Mouse (Mus musculus): ENCODE data around the gene Slc36a2. TPM values are rescaled to one million over a fixed set of nuclear protein-coding genes. Genes with fewer than 3 reads are reported as not detected.
"Not testable (repeated sequence)": the region's sequence is repeated elsewhere in the genome, so short reads cannot be mapped to it uniquely, and the experiment has no call there.

The Slc36a2 gene
- total RNA-seq, 2 experiments from 2014 or later = 0.10 TPM; not detected in 1

DNA sequence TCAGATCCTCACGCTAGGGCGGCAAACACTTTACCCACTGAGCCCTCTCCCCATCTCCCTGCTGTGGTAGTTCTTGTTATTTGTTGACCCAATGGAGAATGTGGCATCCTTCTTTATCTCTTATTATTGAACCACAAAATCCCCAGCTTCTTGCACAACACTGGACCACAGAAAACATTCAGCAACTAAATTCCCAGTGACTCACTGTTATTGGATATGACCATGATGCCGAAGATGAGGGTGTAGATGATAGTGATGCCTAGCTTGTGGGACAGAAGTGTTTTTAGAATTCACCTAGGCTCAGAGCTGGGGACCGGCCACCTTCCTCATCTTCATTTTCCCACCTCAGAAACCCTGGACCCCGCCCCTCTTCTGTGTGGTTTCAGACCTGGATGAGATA is 50.0 kb downstream of the Slc36a2 start:
- DNase-seq (ENCODE audit: extremely low spot score in 1 of 2, low spot score in 1 of 2) = no peak

DNA sequence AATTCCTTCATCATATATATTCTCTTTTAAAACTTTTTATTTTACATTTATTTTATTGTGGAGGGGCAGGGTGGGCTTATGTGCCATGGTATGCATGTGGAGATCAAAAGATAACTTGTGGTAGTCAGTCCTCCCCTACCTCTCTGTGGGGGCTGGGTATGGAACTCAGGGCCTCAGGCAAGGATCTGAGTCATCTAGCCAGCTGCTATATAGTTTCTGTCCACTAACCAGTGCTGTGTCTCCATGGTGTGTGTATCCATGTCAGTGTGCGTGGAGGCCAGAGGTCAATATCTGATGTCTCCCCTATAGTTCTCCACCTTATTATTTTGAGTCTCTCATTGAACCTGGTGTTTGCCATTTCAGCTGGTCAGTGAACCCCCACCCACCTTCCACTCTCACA is 50.5 kb downstream of the Slc36a2 start:
- no peak for DNase-seq (ENCODE audit: extremely low spot score in 1 of 2, low spot score in 1 of 2)

DNA sequence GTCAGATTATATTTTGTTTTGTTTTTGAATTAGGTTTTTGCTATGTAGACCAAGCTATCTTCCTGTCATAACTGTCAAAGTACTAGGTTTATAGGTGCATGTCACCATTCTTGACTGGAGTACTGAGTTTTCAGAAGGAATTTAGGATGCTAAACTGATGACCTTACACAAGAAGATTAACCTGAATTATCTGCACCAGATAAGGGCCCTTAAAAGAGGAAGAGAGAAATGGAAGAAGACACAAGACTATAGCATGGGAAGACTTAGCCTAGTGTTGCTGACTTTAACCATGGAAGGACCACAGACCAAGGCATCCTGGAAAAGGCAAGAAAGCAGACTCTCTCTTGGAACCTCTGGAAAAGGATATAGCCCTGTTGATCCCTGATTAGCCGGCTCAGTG is 51.7 kb downstream of the Slc36a2 start:
- no peak for DNase-seq (ENCODE audit: extremely low spot score in 1 of 2, low spot score in 1 of 2)

DNA sequence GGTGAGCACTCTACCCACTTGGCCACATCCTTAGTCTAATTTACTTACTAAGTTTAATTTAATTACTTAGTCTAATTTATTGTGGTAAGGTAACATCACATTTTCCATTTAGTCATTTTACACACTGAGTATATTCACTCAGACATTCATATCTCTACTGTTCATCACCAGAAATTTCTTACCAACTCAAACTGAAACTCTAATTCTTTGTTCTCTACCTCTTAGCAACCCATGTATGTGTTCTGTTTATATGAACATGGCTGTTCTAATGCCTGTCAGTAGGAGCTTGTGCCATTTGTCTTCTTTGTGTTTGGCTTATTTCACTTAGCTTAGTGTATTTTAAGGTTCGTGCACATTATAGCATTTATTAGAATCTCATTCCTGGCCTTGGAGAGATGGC is 52.9 kb downstream of the Slc36a2 start:
- no peak for DNase-seq (ENCODE audit: extremely low spot score in 1 of 2, low spot score in 1 of 2)

DNA sequence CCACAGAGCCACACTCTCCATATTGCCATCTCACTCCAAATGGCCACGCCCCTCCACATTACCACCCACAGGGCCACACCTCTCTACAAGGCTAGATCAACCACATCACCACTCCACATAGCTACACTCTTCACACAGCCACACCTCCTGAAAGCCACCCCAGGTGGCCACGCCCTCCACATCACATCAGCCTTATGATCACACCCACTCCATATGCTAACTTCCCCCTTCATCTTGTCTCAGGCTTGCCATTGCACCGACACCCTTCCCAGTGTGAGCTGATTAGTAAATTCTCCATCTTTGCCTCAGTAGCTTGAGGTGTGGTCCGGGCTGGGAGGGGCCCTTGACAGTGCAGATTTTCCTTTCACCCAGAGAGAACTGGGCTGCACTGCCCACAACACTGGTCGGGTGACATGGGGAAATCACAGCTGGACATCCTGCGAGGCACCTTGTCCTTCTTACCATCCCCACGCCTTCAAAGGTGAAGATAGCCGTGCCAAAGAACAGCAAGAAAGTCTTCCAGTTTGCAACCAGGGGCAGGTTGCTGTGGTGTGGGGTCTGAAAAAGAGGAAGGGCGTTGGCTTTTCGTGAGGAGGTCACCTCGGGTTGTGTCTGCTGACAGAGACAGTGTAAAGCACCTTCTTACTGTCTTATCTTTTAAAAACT is 53.7 kb downstream of the Slc36a2 start:
- no peak for DNase-seq (ENCODE audit: extremely low spot score in 1 of 2, low spot score in 1 of 2)

DNA sequence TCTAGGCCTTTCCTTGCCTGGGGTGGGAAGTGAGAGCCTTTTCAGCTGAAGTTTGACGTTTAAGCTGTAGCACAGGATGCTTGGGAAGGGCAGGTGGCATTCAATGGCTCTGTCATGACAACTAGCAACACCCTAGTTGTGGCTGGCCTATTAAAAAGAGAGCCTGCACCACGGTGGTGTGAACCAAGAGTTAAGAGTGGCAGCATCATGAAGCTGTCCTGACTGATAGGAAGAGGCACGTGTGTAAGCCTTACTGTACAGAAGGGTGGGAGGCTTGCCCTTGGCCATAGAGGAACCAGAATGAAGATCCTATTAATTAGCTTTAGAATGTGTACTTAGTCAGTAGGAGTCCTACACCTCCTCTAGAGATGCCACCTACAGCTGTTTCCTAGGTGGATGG is 56.5 kb downstream of the Slc36a2 start:
- no peak for DNase-seq (ENCODE audit: extremely low spot score in 1 of 2, low spot score in 1 of 2)

DNA sequence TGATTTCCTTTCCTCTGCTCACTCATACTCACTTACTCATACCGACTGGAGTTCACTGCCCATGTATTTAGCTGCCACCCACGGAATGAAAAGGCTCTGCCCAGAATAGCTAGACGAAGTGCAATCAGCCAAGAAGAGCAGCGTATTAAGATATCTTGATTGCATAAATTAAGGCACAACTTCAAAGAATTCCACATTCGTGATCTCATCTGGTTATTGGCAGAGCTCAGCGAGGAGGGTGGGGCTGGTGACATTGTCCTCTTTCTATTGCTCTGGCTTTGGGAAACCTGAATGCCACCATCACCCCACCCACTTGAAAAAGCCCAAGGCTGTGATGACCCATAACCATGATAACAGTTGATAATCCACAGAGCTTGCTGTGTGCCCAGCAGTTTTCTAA is 56.9 kb downstream of the Slc36a2 start:
- no peak for DNase-seq (ENCODE audit: extremely low spot score in 1 of 2, low spot score in 1 of 2)

DNA sequence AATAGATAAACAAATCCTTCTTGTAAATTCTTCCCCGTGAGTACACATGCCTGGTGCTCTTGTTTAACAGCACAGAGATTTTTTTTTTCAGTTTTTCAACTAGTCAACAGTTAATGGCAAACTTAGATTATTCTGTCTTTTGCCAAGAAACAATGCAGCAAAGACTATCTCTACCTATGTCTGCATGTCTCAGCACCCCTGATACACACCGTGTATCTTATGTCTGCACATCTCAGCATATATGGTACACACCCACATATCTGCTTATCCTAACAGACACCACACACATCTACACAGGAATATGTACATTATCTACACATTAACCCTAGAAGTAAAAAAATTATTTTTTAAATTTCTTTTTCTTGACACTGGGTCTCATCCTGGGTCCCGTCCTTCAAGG is 58.2 kb downstream of the Slc36a2 start:
- DNase-seq (ENCODE audit: extremely low spot score in 1 of 2, low spot score in 1 of 2) = no peak

DNA sequence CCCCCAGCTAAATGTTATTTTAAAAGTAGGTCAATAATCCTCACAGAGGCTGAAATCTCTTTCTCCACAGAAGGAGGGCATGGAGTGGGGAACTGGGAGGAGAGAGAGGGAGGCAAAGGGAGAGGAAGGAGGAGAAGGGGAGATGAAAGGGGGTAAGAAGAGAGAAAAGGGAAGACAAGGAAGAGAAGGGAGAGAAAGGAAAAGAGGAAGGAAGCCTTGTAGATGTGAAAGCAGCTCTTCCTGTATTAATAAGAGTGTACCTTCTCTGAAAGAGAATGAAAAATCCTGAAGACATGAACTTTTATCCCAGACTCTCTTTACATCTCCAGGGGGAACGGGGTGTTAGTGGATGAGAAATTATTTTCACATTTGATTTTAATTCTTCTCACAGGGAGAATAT is 63.4 kb downstream of the Slc36a2 start:
- DNase-seq (ENCODE audit: extremely low spot score in 1 of 2, low spot score in 1 of 2) = no peak

DNA sequence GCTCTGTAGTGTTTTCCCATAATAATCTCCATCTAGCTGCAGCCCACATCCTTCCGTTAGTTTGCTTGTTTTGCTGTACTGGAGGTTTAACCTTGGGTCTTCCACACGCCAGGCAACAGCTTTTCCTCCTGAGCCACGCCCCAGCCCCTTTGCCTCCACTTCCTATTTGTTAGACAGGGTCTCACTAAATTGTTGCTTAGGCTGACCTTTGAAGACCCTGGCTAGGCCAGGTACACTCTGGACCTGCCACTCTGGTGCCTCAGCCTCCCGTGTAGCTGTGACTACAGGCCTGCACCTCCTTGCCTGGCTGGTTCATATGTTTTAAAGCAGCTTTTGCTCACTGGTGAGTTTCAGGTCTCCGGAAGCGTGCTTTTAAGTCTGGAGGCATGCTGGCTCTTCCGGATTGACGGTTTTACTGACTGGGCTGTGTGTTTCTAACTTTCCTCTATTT is 64.0 kb downstream of the Slc36a2 start:
- DNase-seq (ENCODE audit: extremely low spot score in 1 of 2, low spot score in 1 of 2) = no peak

DNA sequence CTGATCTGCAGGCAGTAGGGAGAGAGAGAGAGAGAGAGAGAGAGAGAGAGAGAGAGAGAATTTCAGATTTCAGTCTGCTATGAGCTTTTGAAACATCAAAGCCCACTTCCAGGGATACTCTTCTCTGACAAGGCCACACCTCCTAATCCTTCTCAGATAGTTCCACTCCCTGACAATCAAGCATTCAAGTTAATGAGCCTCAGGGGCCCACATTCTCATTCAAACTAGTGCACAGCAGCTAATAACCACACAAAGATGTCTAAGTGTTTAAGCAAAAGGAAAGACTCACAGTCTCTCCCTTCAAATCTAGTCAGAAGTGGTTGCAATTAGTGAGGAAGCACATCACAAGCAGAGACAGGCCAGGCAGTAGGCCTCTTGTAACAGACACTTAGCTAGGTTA is 64.6 kb downstream of the Slc36a2 start:
- no peak for DNase-seq (ENCODE audit: extremely low spot score in 1 of 2, low spot score in 1 of 2)

DNA sequence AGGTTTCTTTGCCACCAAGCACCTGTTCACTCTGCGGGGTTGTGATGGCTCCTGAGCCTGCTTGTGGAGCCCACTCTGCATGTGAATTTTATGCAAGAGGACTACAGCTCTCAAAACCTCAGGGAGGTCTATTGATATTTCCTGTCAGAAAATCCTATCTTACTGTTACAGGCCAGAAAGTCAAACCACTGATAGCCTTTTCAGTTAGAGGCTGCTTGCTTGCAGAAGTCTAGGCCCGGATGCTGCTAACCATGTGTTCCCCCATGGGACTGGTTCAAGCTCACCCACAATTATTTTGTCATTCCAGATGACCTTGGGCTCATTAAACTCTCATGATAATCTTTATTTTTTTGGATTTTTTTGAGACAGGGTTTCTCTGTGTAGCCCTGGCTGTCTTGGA is 67.8 kb downstream of the Slc36a2 start:
- no peak for DNase-seq (ENCODE audit: extremely low spot score in 1 of 2, low spot score in 1 of 2)

DNA sequence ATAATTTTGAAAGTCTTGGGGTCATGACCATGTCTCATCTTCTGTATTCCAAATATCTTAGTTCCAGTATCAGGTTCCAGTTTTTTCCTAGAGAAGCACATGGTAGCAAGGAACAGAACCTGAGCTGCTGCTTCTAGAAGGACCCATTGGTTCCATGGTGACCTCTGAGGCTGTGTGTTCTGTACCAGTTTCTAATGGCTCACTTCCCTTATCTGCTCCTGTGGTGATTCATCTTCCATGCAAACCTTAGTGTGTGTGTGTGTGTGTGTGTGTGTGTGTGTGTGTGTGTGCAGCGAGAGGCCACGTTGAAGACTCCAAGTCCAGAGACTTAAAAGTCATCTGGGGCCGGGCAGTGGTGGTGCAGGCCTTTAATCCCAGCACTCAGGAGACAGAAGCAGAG is 68.9 kb downstream of the Slc36a2 start:
- DNase-seq (ENCODE audit: extremely low spot score in 1 of 2, low spot score in 1 of 2) = no peak

DNA sequence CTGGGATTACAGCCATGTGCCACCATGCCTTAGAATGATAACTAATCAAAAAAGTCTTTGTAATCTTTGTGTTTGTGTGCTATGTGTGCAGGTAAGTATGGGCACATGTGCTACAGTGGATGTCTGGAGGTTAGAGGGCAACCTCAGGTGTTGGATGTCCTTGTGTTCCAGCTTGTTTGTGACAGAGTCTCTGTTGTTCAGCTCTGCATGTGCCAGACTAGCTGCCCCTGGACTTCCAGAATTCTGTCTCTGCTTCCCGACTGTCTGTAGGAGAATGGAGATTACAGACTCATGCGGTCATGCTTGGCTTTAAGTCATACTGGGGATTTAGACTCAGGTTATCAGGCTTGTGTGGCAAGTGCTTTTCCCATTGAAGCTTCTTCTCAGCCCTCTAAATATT is 70.6 kb downstream of the Slc36a2 start:
- DNase-seq (ENCODE audit: extremely low spot score in 1 of 2, low spot score in 1 of 2) = no peak

DNA sequence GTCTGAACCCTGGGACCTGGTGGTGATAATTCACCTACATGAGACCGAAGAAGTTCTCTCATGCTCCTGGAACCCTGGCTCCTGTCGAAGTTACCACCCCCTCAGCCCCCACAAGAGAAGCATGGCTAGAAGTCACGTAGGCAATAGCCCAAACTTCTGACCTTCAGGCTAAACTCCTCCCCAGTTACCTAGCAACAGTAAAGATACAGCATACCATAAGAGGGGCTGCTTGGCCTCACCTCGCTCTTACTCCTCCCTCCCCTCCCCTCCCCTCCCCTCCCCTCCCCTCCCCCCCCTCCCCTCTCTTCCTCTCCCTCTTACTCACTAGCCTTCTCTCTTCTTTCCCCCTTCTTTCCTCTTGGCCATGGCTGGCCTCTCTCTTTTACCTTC is 71.0 kb downstream of the Slc36a2 start:
- DNase-seq (ENCODE audit: extremely low spot score in 1 of 2, low spot score in 1 of 2) = not testable (repeated sequence)

DNA sequence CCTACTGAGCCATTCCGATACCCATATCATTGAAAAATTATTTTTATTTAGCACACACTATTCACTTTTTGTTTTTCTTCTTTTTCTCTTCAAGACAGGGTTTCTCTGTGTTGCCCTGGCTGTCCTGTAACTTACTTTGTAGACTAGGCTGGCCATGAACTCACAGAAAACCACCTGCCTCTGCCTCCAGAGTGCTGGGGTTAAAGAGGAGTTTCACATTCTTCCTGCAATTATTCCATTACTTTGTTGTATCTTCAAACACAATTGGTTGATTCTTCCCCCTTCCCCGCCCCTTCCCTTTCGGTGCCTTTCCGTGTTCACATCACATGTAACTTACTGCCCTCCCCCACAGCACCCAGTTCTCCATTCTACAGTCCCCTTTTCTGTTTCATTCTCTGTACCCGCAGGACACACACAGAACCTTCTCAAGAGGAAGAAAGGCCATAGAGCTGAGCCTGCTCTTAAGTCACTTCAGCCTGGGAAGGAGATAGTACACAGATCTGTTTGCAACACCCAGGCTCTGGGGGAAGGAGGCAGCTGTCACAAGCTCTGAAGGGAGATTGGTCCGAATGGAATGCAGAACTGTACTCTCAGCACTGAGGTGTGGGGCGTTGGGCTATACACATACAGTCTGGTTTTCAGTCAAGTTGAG is 71.5 kb downstream of the Slc36a2 start:
- no peak for DNase-seq (ENCODE audit: extremely low spot score in 1 of 2, low spot score in 1 of 2)

DNA sequence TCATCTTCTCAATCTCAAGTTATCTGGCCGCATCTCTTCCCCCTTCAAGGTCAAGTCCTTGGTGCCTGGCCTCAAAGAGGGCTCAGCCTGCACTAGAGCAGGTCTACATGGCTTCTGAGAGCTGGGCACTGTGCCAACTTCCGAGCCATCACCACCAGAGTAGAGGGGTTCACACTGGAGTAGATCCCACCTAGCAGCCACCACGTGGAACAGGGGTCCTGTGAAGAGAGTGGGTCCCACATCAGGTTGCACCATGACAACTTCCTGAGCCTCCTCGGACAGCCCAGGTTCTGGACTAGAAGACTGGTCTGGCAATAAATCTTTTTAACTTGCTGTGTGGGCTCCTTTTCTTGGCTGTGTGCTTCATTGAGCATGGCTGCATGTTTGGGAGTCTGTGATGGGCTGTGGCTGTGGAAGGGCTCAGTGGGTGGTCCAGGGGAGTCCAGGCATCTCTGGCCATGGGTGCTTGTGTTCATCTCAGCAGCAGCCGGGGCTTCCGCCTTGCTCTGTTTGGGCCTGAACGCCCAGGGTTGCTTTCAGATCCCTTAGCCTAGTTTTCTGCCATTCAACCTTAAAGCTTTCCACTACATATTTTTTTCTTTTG is 74.2 kb downstream of the Slc36a2 start:
- peak in 1 of 2 experiments; percentile 8 for DNase-seq (ENCODE audit: extremely low spot score in 1 of 2, low spot score in 1 of 2)

DNA sequence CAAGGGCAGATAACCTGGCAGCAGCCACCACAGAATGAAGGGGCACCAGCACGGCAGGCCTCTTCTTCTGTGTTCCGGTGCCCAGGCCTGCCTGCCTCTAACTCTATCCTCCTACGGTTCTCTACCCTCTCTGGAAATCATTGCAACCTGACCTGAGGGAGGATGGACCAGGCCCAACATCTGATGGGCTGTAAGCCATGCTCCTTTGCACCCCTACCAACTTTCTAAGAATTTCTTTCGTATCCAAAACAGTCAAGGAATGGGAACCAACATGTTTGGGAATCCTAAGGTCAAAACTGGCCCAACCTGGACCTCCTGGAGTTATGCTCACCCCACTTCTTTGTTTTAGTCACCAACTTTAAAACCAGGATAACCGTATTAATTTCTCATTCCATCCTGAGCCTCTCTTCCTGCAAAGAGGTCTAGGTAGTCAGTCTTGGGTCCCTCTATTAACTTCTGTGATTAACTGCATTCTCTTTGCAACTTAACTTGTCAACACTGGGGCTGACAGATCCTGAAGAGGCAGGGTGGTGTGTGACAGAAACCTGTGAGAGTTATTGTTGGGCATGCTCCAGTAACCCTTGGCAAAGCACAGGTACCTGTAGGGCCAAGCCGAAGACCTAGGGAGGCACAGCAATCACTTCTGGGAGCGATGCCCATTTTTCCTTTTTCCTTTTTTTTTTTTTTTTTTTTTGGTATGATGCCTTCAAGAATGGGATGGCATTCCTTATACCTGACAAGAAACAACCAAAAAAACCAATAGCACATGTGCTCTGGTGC is 75.2 kb downstream of the Slc36a2 start:
- no peak for DNase-seq (ENCODE audit: extremely low spot score in 1 of 2, low spot score in 1 of 2)

All from layer of hippocampus, postnatal 25 days (tissue).